Mouse (Mus musculus) layer of hippocampus, adult 8-10 months (tissue): Measurements from ENCODE around the gene Hist1h2af. TPM values are rescaled to one million over a fixed set of nuclear protein-coding genes. Genes with fewer than 3 reads are reported as not detected.
"Not testable (repeated sequence)": the region's sequence is repeated elsewhere in the genome, so short reads cannot be mapped to it uniquely, and the experiment has no call there.

Source experiments
- DNase-seq, 2 experiments: peaks; one replicate each; pipeline ENCODE4 v3.0.0; 2022; ENCODE audit warnings: low spot score in 2 of 2
- total RNA-seq, 4 experiments: library from RNA; stranded (reverse); gene quantifications; 2 replicates each; pipeline ENCODE4 v1.2.4; 2022

Hist1h2af gene
- total RNA-seq, 4 experiments from 2014 or later: 1.6 to 6.5 (median 1.8) TPM; not detected in 1

GRCm38 (mm10) chr13:23534368-23535131 lies 844 bp downstream of the Hist1h2af start:
- no peak for DNase-seq

GRCm38 (mm10) chr13:23535137-23536075 lies 1.7 kb downstream of the Hist1h2af start, which contains the start of gene Hist1h3g:
TSS of gene Hist1h3g (plus strand) at chr13:23535422.
- peak; percentile 91 to 92 for DNase-seq

GRCm38 (mm10) chr13:23536076-23536822 lies 2.5 kb downstream of the Hist1h2af start:
- no peak for DNase-seq

- no peak for DNase-seq
These were observed 3.5 kb downstream of the Hist1h2af start for GRCm38 (mm10) chr13:23537006-23537710.

GRCm38 (mm10) chr13:23538249-23538648 lies 4.5 kb downstream of the Hist1h2af start:
- no peak for DNase-seq

GRCm38 (mm10) chr13:23539821-23540220 lies 6.1 kb downstream of the Hist1h2af start:
- DNase-seq: not testable (repeated sequence)

GRCm38 (mm10) chr13:23541497-23541896 lies 7.8 kb downstream of the Hist1h2af start:
- DNase-seq: no peak

GRCm38 (mm10) chr13:23542225-23542980 lies 8.7 kb downstream of the Hist1h2af start:
- not testable (repeated sequence) for DNase-seq

GRCm38 (mm10) chr13:23542999-23543607 lies 9.4 kb downstream of the Hist1h2af start, which contains the start of gene Hist1h2bh:
TSS of gene Hist1h2bh (minus strand) at chr13:23543392.
- peak; percentile 73 to 87 for DNase-seq

GRCm38 (mm10) chr13:23543965-23544786 lies 10.5 kb downstream of the Hist1h2af start, which contains the start of gene Hist1h3f:
TSS of gene Hist1h3f (plus strand) at chr13:23544052.
- peak in 1 of 2 experiments; percentile 69 for DNase-seq

GRCm38 (mm10) chr13:23544787-23545120 lies 11.0 kb downstream of the Hist1h2af start:
- not testable (repeated sequence) for DNase-seq

GRCm38 (mm10) chr13:23546694-23547093 lies 13.0 kb downstream of the Hist1h2af start:
- no peak for DNase-seq

GRCm38 (mm10) chr13:23550761-23551145 lies 17.0 kb downstream of the Hist1h2af start:
- no peak for DNase-seq

GRCm38 (mm10) chr13:23551146-23551834 lies 17.6 kb downstream of the Hist1h2af start, which contains the start of gene Hist1h4f:
TSS of gene Hist1h4f (minus strand) at chr13:23551648.
- DNase-seq: peak; percentile 91 to 93

GRCm38 (mm10) chr13:23551931-23552914 lies 18.5 kb downstream of the Hist1h2af start:
- DNase-seq: no peak

- no peak for DNase-seq
These were observed 19.3 kb downstream of the Hist1h2af start, which contains the start of gene Hist1h1d for GRCm38 (mm10) chr13:23552962-23553361. TSS of gene Hist1h1d (plus strand) at chr13:23553262.
